Mouse (Mus musculus): ENCODE measurements around the gene Cyp26a1.

Cyp26a1 gene

GRCm38 (mm10) chr19:37698273-37699160 lies 919 bp downstream of the Cyp26a1 start:
- no peak for DNase-seq (ENCODE audit: low read depth, low spot score)

GRCm38 (mm10) chr19:37699711-37700110 lies 2.1 kb downstream of the Cyp26a1 start:
- DNase-seq (ENCODE audit: low read depth, low spot score), result no peak

DNA sequence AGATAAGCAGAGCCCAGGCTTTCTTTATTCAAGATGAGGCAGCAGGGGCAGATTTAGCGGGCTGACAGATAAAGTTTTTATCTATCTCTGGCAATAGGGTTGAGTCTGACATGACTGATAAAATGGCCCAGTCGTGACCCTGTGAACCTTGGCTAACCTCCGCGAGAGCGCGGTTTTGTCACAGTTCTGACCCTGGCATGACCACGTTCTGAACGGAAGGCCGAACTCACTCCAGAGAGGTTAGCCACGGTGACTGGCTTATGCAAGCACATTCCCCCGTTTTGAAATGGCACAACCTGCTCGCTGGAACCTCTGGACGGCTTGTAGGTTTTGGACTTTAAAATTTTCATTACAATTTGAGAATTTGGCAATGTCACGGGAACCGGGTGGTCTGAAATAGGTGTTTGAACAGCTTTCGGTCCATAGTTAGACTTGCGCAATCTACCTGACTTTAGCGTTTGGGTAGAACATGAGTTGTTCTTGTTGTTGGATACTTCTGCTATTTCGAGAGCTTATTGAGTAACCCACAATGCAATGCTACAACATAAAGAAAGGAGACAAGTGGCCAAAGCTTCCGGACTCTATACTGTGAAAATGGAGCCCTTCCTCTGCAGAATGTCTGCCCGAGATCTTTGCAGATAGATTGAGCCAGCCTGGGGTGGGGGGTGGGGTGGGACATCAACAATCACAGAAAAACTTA lies 4.9 kb downstream of the Cyp26a1 start:
- DNase-seq (ENCODE audit: low read depth, low spot score), result no peak

GRCm38 (mm10) chr19:37703902-37704509 lies 6.4 kb downstream of the Cyp26a1 start:
- peak; percentile 87 for DNase-seq (ENCODE audit: low read depth, low spot score)

GRCm38 (mm10) chr19:37705722-37706121 lies 8.1 kb downstream of the Cyp26a1 start:
- no peak for DNase-seq (ENCODE audit: low read depth, low spot score)

DNA sequence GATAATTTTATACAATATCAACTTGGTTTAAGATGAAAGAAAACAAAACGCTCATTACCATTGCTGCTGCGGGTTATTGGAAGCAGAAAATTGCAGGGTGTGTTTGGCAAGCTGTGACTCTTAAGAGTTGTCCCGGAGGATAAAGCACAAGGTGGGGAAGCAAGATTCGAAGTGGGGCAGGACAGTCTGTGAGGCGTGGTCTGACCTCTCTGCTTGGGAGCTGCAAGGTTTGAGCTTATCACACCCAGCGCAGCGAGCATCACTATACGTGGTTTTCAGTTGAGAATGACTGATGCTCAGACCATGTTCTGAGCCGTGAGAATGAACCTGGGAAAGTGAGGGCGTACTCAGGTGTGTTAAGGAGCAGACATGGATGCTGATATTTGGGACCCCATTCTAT lies 17.1 kb downstream of the Cyp26a1 start:
- DNase-seq (ENCODE audit: low read depth, low spot score), result no peak

- no peak for DNase-seq (ENCODE audit: low read depth, low spot score)
Measured at GRCm38 (mm10) chr19:37715980-37716379, 18.4 kb downstream of the Cyp26a1 start.

- no peak for DNase-seq (ENCODE audit: low read depth, low spot score)
Measured at GRCm38 (mm10) chr19:37716524-37717175, 19.1 kb downstream of the Cyp26a1 start.

DNA sequence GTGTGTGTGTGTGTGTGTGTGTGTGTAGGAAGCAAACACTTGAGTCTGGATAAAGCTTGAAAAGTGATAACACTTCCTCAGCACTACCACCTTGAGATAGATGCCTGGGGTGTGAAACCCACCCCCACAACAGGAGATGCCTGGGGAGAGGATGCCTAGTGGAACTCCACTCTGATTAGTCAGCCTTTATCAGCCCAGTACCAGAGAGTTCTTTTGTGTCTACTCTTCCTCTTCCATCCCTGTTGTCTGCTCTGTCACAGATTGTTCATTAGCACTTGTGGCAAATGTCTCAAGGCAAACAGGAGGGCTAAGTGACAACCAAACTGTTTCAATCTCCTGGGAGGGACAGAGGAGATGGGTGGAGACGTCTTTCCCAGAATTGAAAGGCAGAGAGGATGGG lies 21.6 kb downstream of the Cyp26a1 start:
- no peak for DNase-seq (ENCODE audit: low read depth, low spot score)

DNA sequence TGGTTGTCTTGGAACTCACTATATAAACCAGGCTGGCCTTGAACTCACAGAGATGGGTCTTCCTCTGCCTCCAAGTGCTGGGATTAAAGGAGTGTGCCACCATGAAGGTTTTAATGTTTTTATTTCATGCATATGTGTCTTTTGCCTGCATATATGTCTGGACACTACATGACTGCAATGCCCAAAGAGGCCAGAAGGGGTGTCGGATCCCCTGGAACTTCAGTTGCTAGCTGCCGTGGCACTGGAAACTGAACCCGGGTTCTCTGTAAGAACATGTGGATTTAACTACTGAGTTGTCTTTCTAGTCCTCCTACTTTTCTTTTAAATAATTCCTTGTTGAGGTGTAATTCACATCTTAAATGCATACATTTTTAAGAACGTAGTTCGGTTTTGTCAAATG lies 27.0 kb downstream of the Cyp26a1 start:
- no peak for DNase-seq (ENCODE audit: low read depth, low spot score)

- DNase-seq (ENCODE audit: low read depth, low spot score), result no peak
Measured at GRCm38 (mm10) chr19:37726585-37726984, 29.0 kb downstream of the Cyp26a1 start.

DNA sequence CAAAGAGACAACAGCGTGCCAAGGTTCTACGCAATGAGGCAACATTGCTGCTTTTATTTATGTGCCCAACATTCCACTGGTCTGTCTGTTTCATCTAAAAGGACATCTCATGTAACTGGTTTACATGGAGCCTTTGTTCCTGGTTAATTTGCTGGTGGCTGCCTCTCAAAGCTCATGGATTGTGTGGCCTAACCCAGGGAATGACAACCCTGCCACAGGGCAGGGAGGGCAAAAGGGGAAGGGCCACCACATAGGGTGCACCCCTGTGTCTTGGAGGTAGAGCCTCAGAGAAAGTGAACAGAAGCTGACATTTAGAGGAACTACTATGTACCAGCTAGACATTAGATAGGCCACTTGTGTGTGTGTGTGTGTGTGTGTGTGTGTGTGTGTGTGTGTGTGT lies 29.8 kb downstream of the Cyp26a1 start:
- DNase-seq (ENCODE audit: low read depth, low spot score), result no peak

DNA sequence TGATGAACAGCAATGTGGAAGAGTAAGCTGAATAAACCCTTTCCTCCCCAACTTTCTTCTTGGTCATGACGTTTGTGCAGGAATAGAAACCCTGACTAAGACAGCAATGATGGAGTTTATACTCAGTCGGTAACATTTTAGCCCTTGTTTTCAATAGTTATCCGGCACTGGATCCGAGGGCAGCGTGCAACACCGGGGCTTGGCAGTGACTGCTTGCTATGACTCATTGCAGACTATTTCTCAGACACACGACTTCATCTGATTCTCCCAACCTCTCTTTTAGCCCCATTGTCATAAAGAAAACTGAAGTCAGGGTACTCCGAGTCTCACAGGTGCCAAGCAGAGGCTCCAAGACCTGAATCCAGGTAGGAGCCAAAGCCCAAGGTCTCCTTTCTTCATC lies 37.8 kb downstream of the Cyp26a1 start:
- peak; percentile 62 for DNase-seq (ENCODE audit: low read depth, low spot score)

GRCm38 (mm10) chr19:37738575-37738974 lies 41.0 kb downstream of the Cyp26a1 start:
- peak; percentile 68 for DNase-seq (ENCODE audit: low read depth, low spot score)

DNA sequence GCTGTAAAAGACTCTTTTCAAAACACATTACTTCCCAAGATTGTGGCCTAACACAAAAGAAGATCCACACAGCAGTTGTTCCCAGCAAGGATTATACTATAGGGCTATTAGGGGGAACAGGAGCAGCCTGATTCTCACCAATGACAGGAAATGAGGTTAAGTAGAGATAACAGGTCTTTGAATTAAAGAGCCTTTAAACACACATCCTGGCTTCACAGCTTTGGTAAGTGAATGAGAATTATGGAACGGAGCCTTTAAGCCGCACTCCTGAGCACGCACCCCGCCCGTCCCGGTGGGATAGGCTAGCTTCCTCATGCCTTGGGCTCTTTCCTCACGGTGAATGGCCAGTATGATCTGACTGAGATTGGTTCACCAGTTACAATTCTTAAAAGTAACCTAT lies 42.4 kb downstream of the Cyp26a1 start:
- no peak for DNase-seq (ENCODE audit: low read depth, low spot score)
